Mouse (Mus musculus): ENCODE data around the gene Clpb. TPM values are rescaled to one million over a fixed set of nuclear protein-coding genes. Genes with fewer than 3 reads are reported as not detected.

Clpb gene
- polyA plus RNA-seq, 1 experiment: 12.5 TPM

GRCm38 (mm10) chr7:101834903-101835302 is 171.5 kb downstream of the Clpb start:
- WGBS: 89% methylated on average over 3 of the region's 3 CpGs
- H3K4me3 ChIP-seq (replicated peaks; ENCODE audit: control insufficient read depth, low read depth, low read length): no peak overlapping the region
- TF ChIP-seq POLR2A (IDR thresholded peaks at IDR 0.05; ENCODE audit: borderline replicate concordance, control insufficient read depth, low read depth, low read length) (no peak), CTCF (IDR thresholded peaks at IDR 0.05; ENCODE audit: control insufficient read depth, insufficient read depth, low read length) (no peak)

GRCm38 (mm10) chr7:101835457-101836109 is 172.2 kb downstream of the Clpb start:
- Histone ChIP-seq H3K4me1 (ENCODE audit: control insufficient read depth, insufficient read depth, low read length) (no peaks in the 10 kb centered on the region), H3K27ac (ENCODE audit: control insufficient read depth, insufficient read depth, low read depth, low read length, poor library complexity) (no peak overlapping the region), H3K4me3 (replicated peaks; ENCODE audit: control insufficient read depth, low read depth, low read length) (no peak overlapping the region)
- TF ChIP-seq POLR2A (IDR thresholded peaks at IDR 0.05; ENCODE audit: borderline replicate concordance, control insufficient read depth, low read depth, low read length): no peak
- no peak for TF ChIP-seq CTCF (IDR thresholded peaks at IDR 0.05; ENCODE audit: control insufficient read depth, insufficient read depth, low read length)
- WGBS: 56% methylated on average over 5 of the region's 5 CpGs

More at GRCm38 (mm10) chr7:101834903-101835302, 171.5 kb downstream of the Clpb start:
- Histone ChIP-seq H3K27ac (ENCODE audit: control insufficient read depth, insufficient read depth, low read depth, low read length, poor library complexity) (no peak overlapping the region), H3K4me1 (ENCODE audit: control insufficient read depth, insufficient read depth, low read length) (no peaks in the 10 kb centered on the region)

GRCm38 (mm10) chr7:101836271-101837153 is 173.1 kb downstream of the Clpb start:
- Histone ChIP-seq H3K27ac (ENCODE audit: control insufficient read depth, insufficient read depth, low read depth, low read length, poor library complexity) (peak overlapping the region; percentile 0; the same call in 1 of the 2 replicates), H3K4me1 (ENCODE audit: control insufficient read depth, insufficient read depth, low read length) (no peaks in the 10 kb centered on the region), H3K4me3 (replicated peaks; ENCODE audit: control insufficient read depth, low read depth, low read length) (peak overlapping the region; percentile 73)
- no peak for TF ChIP-seq CTCF (IDR thresholded peaks at IDR 0.05; ENCODE audit: control insufficient read depth, insufficient read depth, low read length)
- TF ChIP-seq POLR2A (IDR thresholded peaks at IDR 0.05; ENCODE audit: borderline replicate concordance, control insufficient read depth, low read depth, low read length): no peak
- under 1% methylated on average over 63 of the region's 63 CpGs for WGBS

GRCm38 (mm10) chr7:101837154-101837605 is 173.7 kb downstream of the Clpb start:
- Histone ChIP-seq H3K27ac (ENCODE audit: control insufficient read depth, insufficient read depth, low read depth, low read length, poor library complexity) (no peak overlapping the region; the same call in 1 of the 2 replicates), H3K4me1 (ENCODE audit: control insufficient read depth, insufficient read depth, low read length) (no peaks in the 10 kb centered on the region), H3K4me3 (replicated peaks; ENCODE audit: control insufficient read depth, low read depth, low read length) (peak overlapping the region; percentile 61)
- TF ChIP-seq CTCF (IDR thresholded peaks at IDR 0.05; ENCODE audit: control insufficient read depth, insufficient read depth, low read length) (no peak), POLR2A (IDR thresholded peaks at IDR 0.05; ENCODE audit: borderline replicate concordance, control insufficient read depth, low read depth, low read length) (no peak)
- WGBS: 2% methylated on average over 20 of the region's 20 CpGs

- H3K4me3 ChIP-seq (replicated peaks; ENCODE audit: control insufficient read depth, low read depth, low read length): peak within 1 kb of the TSS; percentile 61
- H3K4me1 ChIP-seq (ENCODE audit: control insufficient read depth, insufficient read depth, low read length): no peaks in the 10 kb centered on the region
- 4% methylated on average over 62 of the region's 64 CpGs for WGBS
- no peak for TF ChIP-seq POLR2A (IDR thresholded peaks at IDR 0.05; ENCODE audit: borderline replicate concordance, control insufficient read depth, low read depth, low read length)
- no peak for TF ChIP-seq CTCF (IDR thresholded peaks at IDR 0.05; ENCODE audit: control insufficient read depth, insufficient read depth, low read length)
- H3K27ac ChIP-seq (ENCODE audit: control insufficient read depth, insufficient read depth, low read depth, low read length, poor library complexity): 0 out of 2 replicates have a peak within 1 kb of the TSS, but pooled peaks have one; percentile 14
Observed at GRCm38 (mm10) chr7:101837606-101838471, 174.4 kb downstream of the Clpb start, which contains the start of gene Inppl1. Inppl1 (minus strand) TSS chr7:101838229.

GRCm38 (mm10) chr7:101844186-101844585 is 180.8 kb downstream of the Clpb start:
- peaks cover 2% of the 10 kb centered on the region for H3K4me1 ChIP-seq (ENCODE audit: control insufficient read depth, insufficient read depth, low read length)
- no peak for TF ChIP-seq POLR2A (IDR thresholded peaks at IDR 0.05; ENCODE audit: borderline replicate concordance, control insufficient read depth, low read depth, low read length)
- no peak for TF ChIP-seq CTCF (IDR thresholded peaks at IDR 0.05; ENCODE audit: control insufficient read depth, insufficient read depth, low read length)
- H3K27ac ChIP-seq (ENCODE audit: control insufficient read depth, insufficient read depth, low read depth, low read length, poor library complexity): no peak overlapping the region
- 65% methylated on average over 6 of the region's 6 CpGs for WGBS
- no peak overlapping the region for H3K4me3 ChIP-seq (replicated peaks; ENCODE audit: control insufficient read depth, low read depth, low read length)

Other genes with a start within 250 kb of the Clpb start
- gene Pde2a, start 241.9 kb upstream of the Clpb start, polyA plus RNA-seq (2011; ENCODE audit: insufficient read depth, insufficient read length, low replicate concordance, missing spikeins): 33.2 and 37.8 TPM in 2 replicates
- gene Art2b, start 78.0 kb upstream of the Clpb start, polyA plus RNA-seq (2011; ENCODE audit: insufficient read depth, insufficient read length, low replicate concordance, missing spikeins): 0.99 TPM in 1 of 2 replicates, not detected in the other
- gene Phox2a, start 154.7 kb downstream of the Clpb start, polyA plus RNA-seq (2011; ENCODE audit: insufficient read depth, insufficient read length, low replicate concordance, missing spikeins): not detected in 2 replicates
- 9.4 and 22.7 TPM in 2 replicates for gene Inppl1, start 174.6 kb downstream of the Clpb start, polyA plus RNA-seq (2011; ENCODE audit: insufficient read depth, insufficient read length, low replicate concordance, missing spikeins)
- 0.92 and 3.3 TPM in 2 replicates for gene Folr2, start 193.6 kb downstream of the Clpb start, polyA plus RNA-seq (2011; ENCODE audit: insufficient read depth, insufficient read length, low replicate concordance, missing spikeins)
- gene Anapc15, start 200.1 kb downstream of the Clpb start, polyA plus RNA-seq (2011; ENCODE audit: insufficient read depth, insufficient read length, low replicate concordance, missing spikeins): 79.0 and 97.5 TPM in 2 replicates
- gene Folr1, start 207.2 kb downstream of the Clpb start, polyA plus RNA-seq (2011; ENCODE audit: insufficient read depth, insufficient read length, low replicate concordance, missing spikeins): 6.8 TPM in 1 of 2 replicates, not detected in the other
- 53.6 and 78.1 TPM in 2 replicates for gene Lamtor1, start 242.3 kb downstream of the Clpb start, polyA plus RNA-seq (2011; ENCODE audit: insufficient read depth, insufficient read length, low replicate concordance, missing spikeins)
- not detected in 2 replicates for gene Tomt, start 242.7 kb downstream of the Clpb start, polyA plus RNA-seq (2011; ENCODE audit: insufficient read depth, insufficient read length, low replicate concordance, missing spikeins)

Data from bone marrow, adult 2 months (tissue).